Mouse (Mus musculus) lung, embryonic 16.5 days (tissue): Measurements from ENCODE around the gene Cdc42. TPM values are rescaled to one million over a fixed set of nuclear protein-coding genes. Genes with fewer than 3 reads are reported as not detected.

Experiments used
- ATAC-seq: fragments of 200-750 bp; cut with Nextera tagmentation; 2 replicates; pipeline ENCODE4 v1.8.0; 2017; ENCODE audit warnings: low read depth, mild to moderate bottlenecking, moderate library complexity
- H3K27ac ChIP-seq: fragments of 300-500 bp; sonication (generic); 2 replicates; pipeline ENCODE4 v1.5.1; 2014; ENCODE audit warnings: mild to moderate bottlenecking, control low read depth, low read length
- H3K27me3 ChIP-seq: fragments of 300-500 bp; sonication (generic); 2 replicates; pipeline ENCODE4 v1.6.1; 2014; ENCODE audit warnings: low read depth, low read length, mixed read lengths; ENCODE audit not compliant: control insufficient read depth, insufficient read depth
- H3K36me3 ChIP-seq: fragments of 300-500 bp; sonication (generic); 2 replicates; pipeline ENCODE4 v1.6.1; 2014; ENCODE audit warnings: low read length; ENCODE audit not compliant: control insufficient read depth, insufficient read depth
- H3K4me1 ChIP-seq: fragments of 300-500 bp; sonication (generic); replicated peaks from 2 replicates; pipeline ENCODE4 v1.6.1; 2014; ENCODE audit warnings: low read length, mixed read lengths; ENCODE audit not compliant: control insufficient read depth, insufficient read depth
- H3K4me2 ChIP-seq: fragments of 300-500 bp; sonication (generic); 2 replicates; pipeline ENCODE4 v1.6.1; 2014; ENCODE audit warnings: low read depth, low read length, control low read depth
- H3K4me3 ChIP-seq: fragments of 300-500 bp; sonication (generic); 2 replicates; pipeline ENCODE4 v1.5.1; 2014; ENCODE audit warnings: mild to moderate bottlenecking, low read length, control low read depth
- H3K9ac ChIP-seq: fragments of 300-500 bp; sonication (generic); 2 replicates; pipeline ENCODE4 v1.6.1; 2014; ENCODE audit warnings: low read length, control low read depth
- H3K9me3 ChIP-seq: fragments of 300-500 bp; sonication (generic); 2 replicates; pipeline ENCODE4 v1.6.1; 2016; ENCODE audit warnings: low read length; ENCODE audit not compliant: control insufficient read depth
- WGBS: fragments of 180-500 bp; shearing (Covaris S2); extraction: QIAGEN DNeasy Blood & Tissue Kit; methylation state at CpG from one replicate; pipeline ENCODE4 v1.1.7; 2014; 5-methylcytosine and 5-hydroxymethylcytosine counted together
- polyA plus RNA-seq: library from polyadenylated mRNA; unstranded; fragments of >200 nt; fragmentation: Nextera tagmentation; extraction: Ambion mirVana; gene quantifications from 2 replicates; pipeline ENCODE4 v1.2.1, GENCODE M21; 2015

The Cdc42 gene
- polyA plus RNA-seq, 1 experiment from 2014 or later: 707 TPM

- no peak overlapping the region for H3K4me2 ChIP-seq
Measured at GRCm38 (mm10) chr4:137375314-137376278, 18.1 kb upstream of the Cdc42 start.

GRCm38 (mm10) chr4:137373711-137374110 is 16.2 kb upstream of the Cdc42 start:
- 62% methylated on average over 6 of the region's 6 CpGs for WGBS
- H3K4me2 ChIP-seq: no peak overlapping the region
- no peaks in the 10 kb centered on the region for H3K27me3 ChIP-seq
- H3K4me3 ChIP-seq: no peak overlapping the region
- ATAC-seq: no peak
- no peaks in the 10 kb centered on the region for H3K9me3 ChIP-seq
- H3K4me1 ChIP-seq: peaks cover 6% of the 10 kb centered on the region; the same call in 1 of the 2 replicates
- H3K36me3 ChIP-seq: no peaks in the 10 kb centered on the region
- H3K9ac ChIP-seq: no peak overlapping the region
- H3K27ac ChIP-seq: no peak overlapping the region

More at GRCm38 (mm10) chr4:137375314-137376278, 18.1 kb upstream of the Cdc42 start:
- Histone ChIP-seq H3K9me3 (no peaks in the 10 kb centered on the region), H3K36me3 (no peaks in the 10 kb centered on the region), H3K9ac (no peak overlapping the region), H3K27me3 (no peaks in the 10 kb centered on the region), H3K4me3 (no peak overlapping the region), H3K27ac (peak overlapping the region; percentile 30; the same call in 1 of the 2 replicates), H3K4me1 (peaks cover 3% of the 10 kb centered on the region; the same call in 1 of the 2 replicates)
- ATAC-seq: peak; percentile 46; the same call in 1 of the 2 replicates
- 38% methylated on average over 19 of the region's 19 CpGs for WGBS

GRCm38 (mm10) chr4:137371596-137372523 is 14.3 kb upstream of the Cdc42 start:
- Histone ChIP-seq H3K9me3 (no peaks in the 10 kb centered on the region), H3K4me3 (no peak overlapping the region), H3K27ac (no peak overlapping the region), H3K4me2 (no peak overlapping the region), H3K9ac (no peak overlapping the region), H3K4me1 (peaks cover 13% of the 10 kb centered on the region; the same call in 1 of the 2 replicates), H3K36me3 (no peaks in the 10 kb centered on the region), H3K27me3 (no peaks in the 10 kb centered on the region)
- 81% methylated on average over 16 of the region's 16 CpGs for WGBS
- no peak for ATAC-seq

GRCm38 (mm10) chr4:137369954-137370750 is 12.6 kb upstream of the Cdc42 start:
- H3K27me3 ChIP-seq: no peaks in the 10 kb centered on the region
- H3K36me3 ChIP-seq: no peaks in the 10 kb centered on the region
- peak overlapping the region; percentile 62 for H3K9ac ChIP-seq
- H3K4me2 ChIP-seq: peak overlapping the region; percentile 67
- WGBS: 8% methylated on average over 28 of the region's 29 CpGs
- peak overlapping the region; percentile 43 for H3K4me3 ChIP-seq
- no peaks in the 10 kb centered on the region for H3K9me3 ChIP-seq
- H3K4me1 ChIP-seq: peaks cover 12% of the 10 kb centered on the region; the same call in 1 of the 2 replicates
- H3K27ac ChIP-seq: 0 out of 2 replicates have a peak overlapping the region, but pooled peaks have one; percentile 18
- ATAC-seq: peak; percentile 65

GRCm38 (mm10) chr4:137368198-137368597 is 10.7 kb upstream of the Cdc42 start:
- Histone ChIP-seq H3K27me3 (no peaks in the 10 kb centered on the region), H3K4me1 (peaks cover 12% of the 10 kb centered on the region; the same call in 1 of the 2 replicates), H3K9ac (no peak overlapping the region), H3K4me2 (peak overlapping the region; percentile 22; the same call in 1 of the 2 replicates), H3K36me3 (no peaks in the 10 kb centered on the region), H3K4me3 (no peak overlapping the region), H3K27ac (peak overlapping the region; percentile 77), H3K9me3 (no peaks in the 10 kb centered on the region)
- WGBS: 26% methylated on average over 1 of the region's 1 CpGs
- ATAC-seq: no peak

GRCm38 (mm10) chr4:137367275-137368088 is 10.0 kb upstream of the Cdc42 start:
- no peaks in the 10 kb centered on the region for H3K9me3 ChIP-seq
- 29% methylated on average over 5 of the region's 5 CpGs for WGBS
- H3K36me3 ChIP-seq: no peaks in the 10 kb centered on the region
- no peaks in the 10 kb centered on the region for H3K27me3 ChIP-seq
- 0 out of 2 replicates have a peak overlapping the region, but pooled peaks have one; percentile 8 for H3K9ac ChIP-seq
- peak; percentile 84 for ATAC-seq
- H3K4me2 ChIP-seq: peak overlapping the region; percentile 22; the same call in 1 of the 2 replicates
- H3K27ac ChIP-seq: peak overlapping the region; percentile 77
- peaks cover 12% of the 10 kb centered on the region; the same call in 1 of the 2 replicates for H3K4me1 ChIP-seq
- H3K4me3 ChIP-seq: no peak overlapping the region

GRCm38 (mm10) chr4:137366097-137366496 is 8.6 kb upstream of the Cdc42 start:
- no peak overlapping the region for H3K4me2 ChIP-seq
- H3K4me1 ChIP-seq: peaks cover 12% of the 10 kb centered on the region; the same call in 1 of the 2 replicates
- no peaks in the 10 kb centered on the region for H3K36me3 ChIP-seq
- no peaks in the 10 kb centered on the region for H3K27me3 ChIP-seq
- H3K9me3 ChIP-seq: no peaks in the 10 kb centered on the region
- H3K27ac ChIP-seq: no peak overlapping the region
- H3K9ac ChIP-seq: no peak overlapping the region
- no peak overlapping the region for H3K4me3 ChIP-seq
- WGBS: 84% methylated on average over 4 of the region's 4 CpGs
- ATAC-seq: no peak
